Mouse (Mus musculus): ENCODE results near the gene Pnp2.

GRCm38 (mm10) chr14:50930377-50930753, 25.4 kb upstream of the Pnp2 start:
- no peak for TF ChIP-seq CTCF (IDR thresholded peaks at IDR 0.05 in 2 of 3, conservative IDR thresholded peaks at IDR 0.05 in 1 of 3; ENCODE audit: control insufficient read depth in 1 of 3, insufficient read depth in 1 of 3, low read depth in 2 of 3, low read length in 3 of 3, poor library complexity in 1 of 3, severe bottlenecking in 1 of 3)
- no peak for TF ChIP-seq ZC3H11A (IDR thresholded peaks at IDR 0.05; ENCODE audit: low read depth, low read length)
- no peak for TF ChIP-seq ETS1 (IDR thresholded peaks at IDR 0.05; ENCODE audit: low read depth, low read length)
- TF ChIP-seq SIN3A (IDR thresholded peaks at IDR 0.05; ENCODE audit: low read length), result no peak
- TF ChIP-seq GATA1 (IDR thresholded peaks at IDR 0.05; ENCODE audit: low read depth, low read length), result no peak
